Mouse (Mus musculus): ENCODE results near the gene Tysnd1. TPM values are rescaled to one million over a fixed set of nuclear protein-coding genes. Genes with fewer than 3 reads are reported as not detected.

Gene Tysnd1
- 5.5 TPM for polyA plus RNA-seq (2014; fragmentation: Illumina TruSeq; extraction: RNeasy Lipid Tissue Mini Kit (QIAGEN cat#74804); ENCODE audit: low read depth, low replicate concordance)

DNA sequence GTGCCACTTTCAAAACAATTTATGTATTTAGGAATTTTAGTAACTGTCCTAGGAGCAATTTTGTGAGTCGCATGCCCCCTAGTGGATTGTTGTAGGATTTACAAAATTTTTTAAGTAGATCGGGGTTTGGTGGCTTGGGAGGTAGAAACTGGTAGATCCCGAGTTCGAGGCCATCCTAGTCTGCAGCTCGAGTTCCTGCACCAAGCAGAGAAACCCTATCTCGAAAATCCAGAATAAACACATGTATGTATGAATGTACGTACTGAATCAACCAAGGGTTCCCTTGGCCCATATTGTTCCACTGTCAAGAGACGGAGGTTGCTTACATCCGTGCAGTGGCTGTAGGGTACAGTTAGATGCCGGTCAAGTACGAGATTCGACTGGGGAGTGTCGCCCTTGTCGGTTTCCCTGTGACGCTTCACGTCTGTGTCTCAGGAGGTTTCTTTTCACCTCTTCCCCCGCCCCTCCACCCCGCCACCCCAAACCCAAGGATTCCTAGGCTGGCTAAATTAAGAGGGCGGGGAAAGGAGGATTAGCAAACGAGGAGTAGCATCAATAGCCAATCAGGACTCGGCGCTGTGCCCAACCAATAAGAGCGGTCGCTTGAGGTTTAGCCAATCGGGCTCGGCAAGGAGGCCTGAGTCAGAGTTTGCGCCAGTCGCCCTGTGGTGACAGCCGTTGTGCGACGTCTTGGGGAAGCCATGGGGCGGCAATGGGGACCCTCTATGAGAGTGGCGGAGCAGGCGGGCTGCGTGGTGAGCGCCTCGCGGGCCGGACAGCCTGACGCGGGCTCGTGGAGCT is at the start of gene Tysnd1:
Gene Tysnd1 (plus strand): TSS at position 645 of the 801 bp plus-strand sequence.

DNA sequence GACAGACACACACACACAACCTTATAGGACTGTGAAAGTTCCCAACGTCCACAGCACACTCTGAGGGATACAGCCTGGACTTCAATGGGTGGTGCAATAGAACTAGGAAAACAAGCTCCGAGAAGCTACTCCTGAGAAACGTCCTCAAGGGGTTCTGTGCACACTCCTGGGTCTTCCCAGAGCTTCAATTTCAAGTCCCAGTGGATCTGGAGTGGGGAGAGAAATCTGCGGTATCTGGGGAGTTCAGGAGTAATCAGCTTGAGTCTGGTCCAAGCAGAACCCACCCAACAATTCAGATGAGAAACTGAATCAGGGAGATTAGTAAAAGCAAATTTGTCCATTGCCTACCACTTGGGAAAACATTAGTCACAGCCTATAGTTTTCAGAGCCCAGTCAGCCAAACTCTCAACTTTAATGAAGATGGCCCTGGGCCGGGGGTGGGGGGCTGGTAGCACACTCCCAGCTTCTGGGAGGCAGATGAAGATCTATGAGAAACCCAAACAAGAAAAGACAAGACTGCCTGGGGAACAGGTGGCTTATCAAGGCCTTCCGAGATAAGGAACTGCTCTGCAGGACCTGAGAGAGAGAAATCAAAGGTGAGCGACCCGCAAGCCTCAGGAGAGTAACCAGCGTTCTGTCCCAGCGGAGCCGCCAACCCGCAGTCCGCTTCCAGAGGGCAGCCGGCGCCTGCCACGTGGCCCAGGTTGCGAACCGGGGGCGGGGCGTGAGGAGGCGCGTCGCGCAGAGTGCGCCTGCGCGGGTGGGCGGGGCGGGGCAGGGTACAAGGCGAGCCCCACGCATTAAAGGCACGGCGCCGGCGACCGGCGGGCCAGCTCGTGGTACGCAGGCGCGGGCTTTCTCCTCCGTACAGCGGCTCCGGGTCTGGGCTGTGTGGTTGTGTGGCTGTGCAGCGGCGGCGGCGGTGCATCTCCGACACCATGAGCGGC is 47.3 kb upstream of the Tysnd1 start, which contains the start of gene Ppa1:
Gene Ppa1 (plus strand): TSS at position 763 of the 947 bp plus-strand sequence.

DNA sequence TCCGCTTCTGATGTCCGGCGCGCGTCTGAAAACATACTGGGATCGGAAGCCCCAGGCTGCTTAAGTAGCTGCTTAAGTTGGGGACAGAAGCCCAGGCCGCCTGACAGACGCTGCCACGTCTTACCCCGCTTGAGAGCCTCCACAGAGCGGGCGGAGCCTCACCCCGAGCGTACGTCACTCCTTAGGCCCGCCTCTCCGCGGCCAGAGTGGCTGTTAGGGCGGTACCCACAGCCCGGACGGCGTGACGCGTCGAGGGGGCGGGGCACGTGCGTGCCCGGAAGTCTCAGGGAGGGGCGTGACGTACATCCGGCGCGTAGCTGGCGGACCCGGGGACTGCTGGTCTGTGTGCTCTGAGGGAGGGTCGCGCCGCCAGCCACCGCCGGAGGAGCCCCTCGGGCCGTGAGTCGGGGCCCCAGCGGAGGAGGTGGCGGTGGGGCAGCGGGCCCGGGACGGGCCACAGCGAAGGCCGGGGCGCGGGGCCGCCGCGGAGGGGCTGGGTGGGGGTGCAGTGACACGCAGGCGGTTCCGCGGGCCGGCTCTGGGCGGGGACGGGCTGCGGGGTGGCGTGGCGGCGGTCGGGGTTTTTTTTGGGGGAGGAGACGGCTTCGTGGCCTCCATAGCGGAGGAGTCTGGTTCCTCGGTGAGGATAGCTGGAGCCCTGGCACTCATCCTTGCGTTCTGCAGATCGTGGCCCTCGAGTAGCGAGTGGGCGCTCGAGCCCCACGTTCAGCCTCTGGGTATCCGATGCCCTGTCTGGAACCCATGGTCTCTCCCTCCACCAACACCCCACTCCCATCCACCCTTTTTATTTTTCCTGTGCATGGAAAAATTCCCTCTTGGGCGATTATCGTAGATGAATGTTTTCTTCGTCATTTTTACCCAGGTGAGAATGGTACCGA is 15.1 kb upstream of the Tysnd1 start, which contains the start of gene Sar1a:
Gene Sar1a (plus strand): TSS at position 285 of the 899 bp plus-strand sequence.

DNA sequence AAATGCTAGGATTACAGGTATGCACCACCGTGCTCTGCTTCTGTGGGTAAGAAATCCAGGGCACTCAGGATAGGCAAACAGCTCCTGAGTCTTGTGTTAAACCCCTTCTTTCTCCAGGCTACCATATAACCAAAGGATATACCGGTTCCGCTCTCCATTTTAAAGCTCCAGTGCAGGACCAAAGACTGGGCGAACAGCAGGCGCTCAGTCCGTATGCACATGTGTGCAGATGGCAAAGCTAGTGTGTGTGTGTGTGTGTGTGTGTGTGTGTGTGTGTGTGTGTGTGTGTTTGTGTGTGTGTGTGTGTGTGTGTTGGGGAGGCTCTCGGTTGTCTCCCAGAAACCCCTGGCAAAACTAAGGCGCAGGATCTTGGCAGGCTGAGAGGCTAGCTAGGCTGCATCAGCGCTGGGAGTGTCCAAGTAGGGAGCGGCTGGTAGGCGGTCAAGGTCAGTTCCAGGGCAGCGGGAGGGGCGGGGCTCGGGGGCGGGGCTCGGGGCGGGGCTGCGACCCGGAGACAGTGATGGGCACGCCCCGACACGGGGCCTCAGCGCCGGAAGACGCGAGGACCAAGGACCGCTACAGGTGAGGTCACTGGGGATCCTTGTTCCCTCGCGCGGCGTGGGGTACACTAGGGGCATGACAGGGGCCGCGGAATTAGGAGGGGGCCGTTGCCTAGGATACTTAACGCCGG is 19.6 kb downstream of the Tysnd1 start, which contains the start of gene Aifm2:
Gene Aifm2 (plus strand): TSS at position 493 of the 691 bp plus-strand sequence.

Other genes with a start within 250 kb of the Tysnd1 start
- gene Eif4ebp2, start 242.9 kb upstream of the Tysnd1 start, polyA plus RNA-seq (2014; fragmentation: Illumina TruSeq; extraction: RNeasy Lipid Tissue Mini Kit (QIAGEN cat#74804); ENCODE audit: low read depth, low replicate concordance) = 31.4 TPM
- gene Lrrc20, start 219.7 kb upstream of the Tysnd1 start, polyA plus RNA-seq (2014; fragmentation: Illumina TruSeq; extraction: RNeasy Lipid Tissue Mini Kit (QIAGEN cat#74804); ENCODE audit: low read depth, low replicate concordance) = 9.4 TPM
- gene Npffr1, start 100.0 kb upstream of the Tysnd1 start, polyA plus RNA-seq (2014; fragmentation: Illumina TruSeq; extraction: RNeasy Lipid Tissue Mini Kit (QIAGEN cat#74804); ENCODE audit: low read depth, low replicate concordance) = not detected
- gene Ppa1, start 47.0 kb upstream of the Tysnd1 start, polyA plus RNA-seq (2014; fragmentation: Illumina TruSeq; extraction: RNeasy Lipid Tissue Mini Kit (QIAGEN cat#74804); ENCODE audit: low read depth, low replicate concordance) = 166 TPM
- gene Sar1a, start 15.2 kb upstream of the Tysnd1 start, polyA plus RNA-seq (2014; fragmentation: Illumina TruSeq; extraction: RNeasy Lipid Tissue Mini Kit (QIAGEN cat#74804); ENCODE audit: low read depth, low replicate concordance) = 395 TPM
- gene Aifm2, start 19.7 kb downstream of the Tysnd1 start, polyA plus RNA-seq (2014; fragmentation: Illumina TruSeq; extraction: RNeasy Lipid Tissue Mini Kit (QIAGEN cat#74804); ENCODE audit: low read depth, low replicate concordance) = 106 TPM
- gene H2afy2, start 88.6 kb downstream of the Tysnd1 start, polyA plus RNA-seq (2014; fragmentation: Illumina TruSeq; extraction: RNeasy Lipid Tissue Mini Kit (QIAGEN cat#74804); ENCODE audit: low read depth, low replicate concordance) = 10.5 TPM

Measured in adrenal gland, adult 10 weeks (tissue).